Mouse (Mus musculus): Measurements from ENCODE around the gene Mrln. TPM values are rescaled to one million over a fixed set of nuclear protein-coding genes. Genes with fewer than 3 reads are reported as not detected.

Mrln gene
- 100 to 1,000 TPM in 1 of 2 experiments, 10 to 100 TPM in 1; 97.0 to 105 TPM for total RNA-seq (2021)
- long read RNA-seq, experiment 1, transcript Mrln-201 (3 exons, 443 nt) = major isoform, 49 of 51 reads
- long read RNA-seq, experiment 1, partial matches to known transcripts = 0 of 51 reads
- long read RNA-seq, experiment 1, other reads (novel, unspliced or antisense) = 2 of 51 reads
- long read RNA-seq, experiment 2, transcript Mrln-201 (3 exons, 443 nt) = major isoform, 52 of 56 reads
- long read RNA-seq, experiment 2, partial matches to known transcripts = 0 of 56 reads
- long read RNA-seq, experiment 2, other reads (novel, unspliced or antisense) = 1 of 56 reads

- DNase-seq = peak; percentile 32
- intact Hi-C loops (cut with DNase I; ENCODE audit: low total_unique reads) = no loop called here
These were observed at the start of gene Mrln for GRCm38 (mm10) chr10:70204505-70205399. Gene Mrln, plus strand, starts transcription at chr10:70204664.

GRCm38 (mm10) chr10:70156431-70157165 is 47.9 kb upstream of the Mrln start:
- intact Hi-C loops (cut with DNase I; ENCODE audit: low total_unique reads) = no loop called here
- DNase-seq = no peak

GRCm38 (mm10) chr10:70159651-70160320 is 44.7 kb upstream of the Mrln start:
- intact Hi-C loops (cut with DNase I; ENCODE audit: low total_unique reads) = no loop called here
- peak; percentile 21 for DNase-seq

GRCm38 (mm10) chr10:70160811-70161210 is 43.7 kb upstream of the Mrln start:
- no peak for DNase-seq
- intact Hi-C loops (cut with DNase I; ENCODE audit: low total_unique reads) = no loop called here

- intact Hi-C loops (cut with DNase I; ENCODE audit: low total_unique reads) = no loop called here
- peak; percentile 52 for DNase-seq
These were observed 43.0 kb upstream of the Mrln start for GRCm38 (mm10) chr10:70161504-70161903.

GRCm38 (mm10) chr10:70163681-70164080 is 40.8 kb upstream of the Mrln start:
- peak; percentile 30 for DNase-seq
- intact Hi-C loops (cut with DNase I; ENCODE audit: low total_unique reads) = no loop called here

- DNase-seq = peak; percentile 31
These were observed 38.6 kb upstream of the Mrln start for GRCm38 (mm10) chr10:70165877-70166276.

GRCm38 (mm10) chr10:70166427-70166826 is 38.0 kb upstream of the Mrln start:
- intact Hi-C loops (cut with DNase I; ENCODE audit: low total_unique reads) = no loop called here
- no peak for DNase-seq

More at GRCm38 (mm10) chr10:70165877-70166276, 38.6 kb upstream of the Mrln start:
- intact Hi-C loops (cut with DNase I; ENCODE audit: low total_unique reads) = no loop called here

- DNase-seq = no peak
- intact Hi-C loops (cut with DNase I; ENCODE audit: low total_unique reads) = no loop called here
These were observed 36.8 kb upstream of the Mrln start for GRCm38 (mm10) chr10:70167625-70168024.

- intact Hi-C loops (cut with DNase I; ENCODE audit: low total_unique reads) = no loop called here
- no peak for DNase-seq
These were observed 36.1 kb upstream of the Mrln start for GRCm38 (mm10) chr10:70168396-70168795.

GRCm38 (mm10) chr10:70169044-70169443 is 35.4 kb upstream of the Mrln start:
- DNase-seq = peak; percentile 13
- intact Hi-C loops (cut with DNase I; ENCODE audit: low total_unique reads) = no loop called here

- intact Hi-C loops (cut with DNase I; ENCODE audit: low total_unique reads) = loop anchor here (5.0 to 10.0 kb wide), 3 partner anchors 119 to 391 kb away; no protein-coding TSS in a partner anchor
These were observed 31.1 kb upstream of the Mrln start for GRCm38 (mm10) chr10:70173314-70173713.

GRCm38 (mm10) chr10:70174494-70175190 is 29.8 kb upstream of the Mrln start:
- DNase-seq = no peak
- intact Hi-C loops (cut with DNase I; ENCODE audit: low total_unique reads) = loop anchor here (5.0 to 10.0 kb wide), 3 partner anchors 118 to 390 kb away; no protein-coding TSS in a partner anchor

More at GRCm38 (mm10) chr10:70173314-70173713, 31.1 kb upstream of the Mrln start:
- peak; percentile 73 for DNase-seq

GRCm38 (mm10) chr10:70180727-70181126 is 23.7 kb upstream of the Mrln start:
- intact Hi-C loops (cut with DNase I; ENCODE audit: low total_unique reads) = no loop called here
- no peak for DNase-seq

- intact Hi-C loops (cut with DNase I; ENCODE audit: low total_unique reads) = no loop called here
- DNase-seq = no peak
These were observed 23.0 kb upstream of the Mrln start for GRCm38 (mm10) chr10:70181279-70181972.

- intact Hi-C loops (cut with DNase I; ENCODE audit: low total_unique reads) = no loop called here
- peak; percentile 45 for DNase-seq
These were observed 21.0 kb upstream of the Mrln start for GRCm38 (mm10) chr10:70183210-70184080.

- DNase-seq = peak; percentile 34
- intact Hi-C loops (cut with DNase I; ENCODE audit: low total_unique reads) = no loop called here
These were observed 18.3 kb upstream of the Mrln start for GRCm38 (mm10) chr10:70186136-70186535.
